Mouse (Mus musculus): Measurements from ENCODE around the gene Ntf3. TPM values are rescaled to one million over a fixed set of nuclear protein-coding genes. Genes with fewer than 3 reads are reported as not detected.

Gene Ntf3
- polyA plus RNA-seq (2015; fragmentation: Nextera tagmentation; extraction: Ambion mirVana): 18.7 and 18.9 TPM in 2 replicates

GRCm38 (mm10) chr6:126166548-126167207 is at the start of gene Ntf3:
Ntf3 (minus strand) TSS chr6:126166910.
- H3K9ac ChIP-seq: peak within 1 kb of the TSS; percentile 15; the same call in 1 of the 2 replicates
- H3K4me2 ChIP-seq (replicated peaks): peak within 1 kb of the TSS; percentile 85
- H3K4me1 ChIP-seq: peaks cover 54% of the 10 kb centered on the region
- no peaks in the 10 kb centered on the region for H3K9me3 ChIP-seq (replicated peaks)
- H3K27me3 ChIP-seq: no peaks in the 10 kb centered on the region; the same call in 1 of the 2 replicates
- under 1% methylated on average over 27 of the region's 27 CpGs for WGBS
- 0 out of 2 replicates have a peak, but pooled peaks have one; percentile 9 for ATAC-seq (ENCODE audit: insufficient number of reproducible peaks, low FRiP score, low TSS enrichment, low read depth)
- peak within 1 kb of the TSS; percentile 57 for H3K4me3 ChIP-seq (replicated peaks)
- peak within 1 kb of the TSS; percentile 71 for H3K27ac ChIP-seq (replicated peaks)
- no peaks in the 10 kb centered on the region for H3K36me3 ChIP-seq

GRCm38 (mm10) chr6:126213330-126213729 is 46.6 kb upstream of the Ntf3 start:
- Histone ChIP-seq H3K4me1 (no peaks in the 10 kb centered on the region), H3K9me3 (replicated peaks) (no peaks in the 10 kb centered on the region), H3K36me3 (no peaks in the 10 kb centered on the region), H3K4me2 (replicated peaks) (no peak overlapping the region), H3K27ac (replicated peaks) (no peak overlapping the region), H3K27me3 (no peaks in the 10 kb centered on the region), H3K9ac (no peak overlapping the region), H3K4me3 (replicated peaks) (no peak overlapping the region)
- WGBS: 55% methylated on average over 5 of the region's 5 CpGs
- ATAC-seq (ENCODE audit: insufficient number of reproducible peaks, low FRiP score, low TSS enrichment, low read depth): no peak

- Histone ChIP-seq H3K4me3 (replicated peaks) (no peak overlapping the region), H3K36me3 (no peaks in the 10 kb centered on the region), H3K27ac (replicated peaks) (no peak overlapping the region), H3K4me2 (replicated peaks) (no peak overlapping the region), H3K9me3 (replicated peaks) (no peaks in the 10 kb centered on the region), H3K9ac (no peak overlapping the region), H3K27me3 (no peaks in the 10 kb centered on the region), H3K4me1 (0 out of 2 replicates have a peak, but pooled peaks cover 8% of the 10 kb centered on the region)
- no peak for ATAC-seq (ENCODE audit: insufficient number of reproducible peaks, low FRiP score, low TSS enrichment, low read depth)
- 69% methylated on average over 4 of the region's 4 CpGs for WGBS
These were observed 36.7 kb upstream of the Ntf3 start for GRCm38 (mm10) chr6:126203366-126203765.

GRCm38 (mm10) chr6:126202959-126203358 is 36.2 kb upstream of the Ntf3 start:
- Histone ChIP-seq H3K9me3 (replicated peaks) (no peaks in the 10 kb centered on the region), H3K27me3 (no peaks in the 10 kb centered on the region), H3K9ac (no peak overlapping the region), H3K4me1 (0 out of 2 replicates have a peak, but pooled peaks cover 8% of the 10 kb centered on the region), H3K4me2 (replicated peaks) (no peak overlapping the region), H3K27ac (replicated peaks) (no peak overlapping the region), H3K4me3 (replicated peaks) (no peak overlapping the region), H3K36me3 (no peaks in the 10 kb centered on the region)
- ATAC-seq (ENCODE audit: insufficient number of reproducible peaks, low FRiP score, low TSS enrichment, low read depth): peak; percentile 72
- WGBS: 56% methylated on average over 7 of the region's 7 CpGs

GRCm38 (mm10) chr6:126201721-126202120 is 35.0 kb upstream of the Ntf3 start:
- no peak overlapping the region for H3K9ac ChIP-seq
- H3K9me3 ChIP-seq (replicated peaks): no peaks in the 10 kb centered on the region
- no peaks in the 10 kb centered on the region for H3K27me3 ChIP-seq
- no peak for ATAC-seq (ENCODE audit: insufficient number of reproducible peaks, low FRiP score, low TSS enrichment, low read depth)
- no peak overlapping the region for H3K27ac ChIP-seq (replicated peaks)
- 80% methylated on average over 2 of the region's 2 CpGs for WGBS
- no peak overlapping the region for H3K4me3 ChIP-seq (replicated peaks)
- H3K4me1 ChIP-seq: 0 out of 2 replicates have a peak, but pooled peaks cover 8% of the 10 kb centered on the region
- no peaks in the 10 kb centered on the region for H3K36me3 ChIP-seq
- H3K4me2 ChIP-seq (replicated peaks): no peak overlapping the region

- no peaks in the 10 kb centered on the region for H3K9me3 ChIP-seq (replicated peaks)
- no peak overlapping the region for H3K4me3 ChIP-seq (replicated peaks)
- H3K9ac ChIP-seq: no peak overlapping the region
- no peaks in the 10 kb centered on the region for H3K36me3 ChIP-seq
- H3K27me3 ChIP-seq: no peaks in the 10 kb centered on the region
- no peak overlapping the region for H3K27ac ChIP-seq (replicated peaks)
- H3K4me1 ChIP-seq: 0 out of 2 replicates have a peak, but pooled peaks cover 8% of the 10 kb centered on the region
- ATAC-seq (ENCODE audit: insufficient number of reproducible peaks, low FRiP score, low TSS enrichment, low read depth): no peak
- H3K4me2 ChIP-seq (replicated peaks): no peak overlapping the region
- WGBS: 57% methylated on average over 2 of the region's 2 CpGs
These were observed 33.2 kb upstream of the Ntf3 start for GRCm38 (mm10) chr6:126199916-126200315.

GRCm38 (mm10) chr6:126194760-126195159 is 28.1 kb upstream of the Ntf3 start:
- Histone ChIP-seq H3K36me3 (no peaks in the 10 kb centered on the region), H3K27me3 (no peaks in the 10 kb centered on the region), H3K4me3 (replicated peaks) (no peak overlapping the region), H3K9me3 (replicated peaks) (no peaks in the 10 kb centered on the region), H3K4me2 (replicated peaks) (no peak overlapping the region), H3K9ac (no peak overlapping the region), H3K27ac (replicated peaks) (no peak overlapping the region), H3K4me1 (no peaks in the 10 kb centered on the region)
- ATAC-seq (ENCODE audit: insufficient number of reproducible peaks, low FRiP score, low TSS enrichment, low read depth): no peak
- WGBS: 78% methylated on average over 4 of the region's 4 CpGs

- Histone ChIP-seq H3K4me2 (replicated peaks) (no peak overlapping the region), H3K9me3 (replicated peaks) (no peaks in the 10 kb centered on the region), H3K4me1 (no peaks in the 10 kb centered on the region), H3K4me3 (replicated peaks) (no peak overlapping the region), H3K27me3 (no peaks in the 10 kb centered on the region), H3K36me3 (no peaks in the 10 kb centered on the region), H3K27ac (replicated peaks) (no peak overlapping the region), H3K9ac (no peak overlapping the region)
- ATAC-seq (ENCODE audit: insufficient number of reproducible peaks, low FRiP score, low TSS enrichment, low read depth): no peak; the same call in 1 of the 2 replicates
- WGBS: 74% methylated on average over 10 of the region's 10 CpGs
These were observed 23.6 kb upstream of the Ntf3 start for GRCm38 (mm10) chr6:126190218-126190871.

- Histone ChIP-seq H3K4me3 (replicated peaks) (no peak overlapping the region), H3K9me3 (replicated peaks) (no peaks in the 10 kb centered on the region), H3K27ac (replicated peaks) (no peak overlapping the region), H3K27me3 (no peaks in the 10 kb centered on the region), H3K4me2 (replicated peaks) (no peak overlapping the region), H3K36me3 (no peaks in the 10 kb centered on the region), H3K4me1 (no peaks in the 10 kb centered on the region), H3K9ac (no peak overlapping the region)
- ATAC-seq (ENCODE audit: insufficient number of reproducible peaks, low FRiP score, low TSS enrichment, low read depth): no peak
- WGBS: 65% methylated on average over 8 of the region's 8 CpGs
These were observed 20.7 kb upstream of the Ntf3 start for GRCm38 (mm10) chr6:126187400-126187799.

GRCm38 (mm10) chr6:126186116-126186515 is 19.4 kb upstream of the Ntf3 start:
- no peak overlapping the region for H3K4me3 ChIP-seq (replicated peaks)
- no peaks in the 10 kb centered on the region for H3K9me3 ChIP-seq (replicated peaks)
- H3K4me1 ChIP-seq: no peaks in the 10 kb centered on the region
- H3K4me2 ChIP-seq (replicated peaks): no peak overlapping the region
- 68% methylated on average over 1 of the region's 1 CpGs for WGBS
- H3K27ac ChIP-seq (replicated peaks): no peak overlapping the region
- H3K9ac ChIP-seq: no peak overlapping the region
- H3K27me3 ChIP-seq: no peaks in the 10 kb centered on the region
- no peaks in the 10 kb centered on the region for H3K36me3 ChIP-seq
- no peak for ATAC-seq (ENCODE audit: insufficient number of reproducible peaks, low FRiP score, low TSS enrichment, low read depth)

GRCm38 (mm10) chr6:126172071-126172470 is 5.4 kb upstream of the Ntf3 start:
- Histone ChIP-seq H3K36me3 (no peaks in the 10 kb centered on the region), H3K9me3 (replicated peaks) (no peaks in the 10 kb centered on the region), H3K27me3 (no peaks in the 10 kb centered on the region), H3K4me1 (peaks cover 3% of the 10 kb centered on the region), H3K27ac (replicated peaks) (no peak overlapping the region), H3K4me2 (replicated peaks) (no peak overlapping the region), H3K9ac (no peak overlapping the region), H3K4me3 (replicated peaks) (no peak overlapping the region)
- no peak for ATAC-seq (ENCODE audit: insufficient number of reproducible peaks, low FRiP score, low TSS enrichment, low read depth)
- WGBS: 91% methylated on average over 1 of the region's 1 CpGs
